Mouse (Mus musculus) gastrocnemius, postnatal 25 days (tissue): ENCODE results near the gene Gpr61. TPM values are rescaled to one million over a fixed set of nuclear protein-coding genes. Genes with fewer than 3 reads are reported as not detected.

Experiments
- DNase-seq: peaks from one replicate; pipeline ENCODE4 v3.0.0; 2022
- total RNA-seq, 2 experiments: library from RNA; stranded (reverse); gene quantifications; 1 replicate in 1 of 2; 2 replicates in 1 of 2; pipeline ENCODE4 v1.2.3; 2021

Gene Gpr61
- total RNA-seq, 2 experiments from 2014 or later, result not detected

DNA sequence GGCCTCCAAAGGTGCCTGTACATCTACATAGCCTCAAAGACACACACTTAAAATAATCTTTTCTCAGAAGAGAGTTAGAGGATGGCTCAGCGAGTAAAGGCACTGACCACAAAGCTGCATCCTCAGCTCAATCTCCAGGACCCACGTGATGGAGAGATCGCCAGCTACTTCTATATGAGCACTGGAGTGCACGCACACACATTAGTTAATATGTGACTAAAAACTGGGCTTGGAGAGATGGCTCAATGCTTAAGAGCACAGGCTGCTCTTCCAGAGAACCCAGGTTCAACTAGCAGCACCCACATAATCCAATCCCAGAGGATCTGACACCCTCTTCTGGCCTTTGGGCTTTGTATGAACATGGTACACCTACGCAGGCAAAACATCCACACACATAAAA lies 23.5 kb downstream of the Gpr61 start:
- DNase-seq, result no peak

GRCm38 (mm10) chr3:108129804-108130203 lies 24.9 kb downstream of the Gpr61 start:
- no peak for DNase-seq

DNA sequence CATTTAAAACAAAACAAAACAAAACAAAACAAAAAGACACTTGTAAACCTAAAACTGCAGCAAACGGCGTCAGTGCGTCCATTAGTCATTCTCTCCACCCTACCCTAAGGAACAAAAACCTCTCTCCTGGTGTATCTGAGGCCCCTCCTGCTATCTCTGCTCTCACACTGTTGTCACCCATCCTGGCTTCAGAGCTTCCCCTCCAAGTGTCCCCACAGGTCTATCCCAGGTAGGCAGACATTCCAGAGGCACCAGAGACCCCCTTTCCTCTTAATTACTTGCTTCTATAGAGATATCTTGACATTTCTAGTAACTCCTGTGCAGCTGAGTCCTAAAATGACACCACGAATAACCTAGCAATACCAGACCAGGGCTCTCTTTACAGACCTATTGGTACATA lies 25.3 kb downstream of the Gpr61 start:
- no peak for DNase-seq

- no peak for DNase-seq
Observed at GRCm38 (mm10) chr3:108128520-108128919, 26.2 kb downstream of the Gpr61 start.

- no peak for DNase-seq
Observed at GRCm38 (mm10) chr3:108126327-108126726, 28.4 kb downstream of the Gpr61 start.

- DNase-seq, result no peak
Observed at GRCm38 (mm10) chr3:108124131-108124530, 30.6 kb downstream of the Gpr61 start.

DNA sequence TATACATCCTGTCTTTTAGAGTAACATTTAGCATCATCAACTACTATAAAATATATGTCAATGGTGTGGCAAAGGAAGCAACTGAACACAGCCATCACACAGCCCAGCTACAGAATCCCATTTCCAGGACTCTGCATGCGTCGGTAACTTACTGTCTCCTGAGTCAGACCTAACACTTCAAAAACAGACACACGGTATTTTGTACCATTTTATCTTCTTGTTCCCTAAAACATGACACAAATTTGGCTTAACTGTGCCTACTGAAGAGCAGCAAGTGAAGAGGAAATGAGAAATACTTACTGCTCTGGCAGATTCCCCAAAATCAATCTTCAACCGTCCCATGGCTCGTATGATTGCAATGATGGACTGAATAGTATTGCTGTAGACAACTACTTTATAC lies 31.4 kb downstream of the Gpr61 start:
- no peak for DNase-seq

DNA sequence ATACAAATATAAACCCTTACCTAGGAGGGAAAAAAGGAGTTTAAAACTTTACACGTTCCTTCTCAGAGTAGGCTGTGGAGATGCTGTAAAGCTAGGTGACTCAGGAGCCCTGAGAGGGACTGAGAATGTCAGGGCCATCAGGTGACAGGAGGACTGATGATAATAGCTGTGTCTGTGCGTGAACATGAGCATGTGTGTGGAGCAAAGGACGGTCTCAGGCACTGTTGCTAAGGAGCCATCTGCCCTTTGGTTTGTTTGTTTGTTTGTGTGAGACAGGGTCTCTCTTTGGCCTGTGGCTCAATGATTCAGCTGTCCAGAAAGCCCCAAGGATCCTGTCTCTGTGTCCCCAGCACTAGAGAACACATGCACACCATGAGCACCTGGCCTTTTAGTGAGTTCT lies 33.6 kb downstream of the Gpr61 start:
- DNase-seq, result no peak

- no peak for DNase-seq
Observed at GRCm38 (mm10) chr3:108117465-108117864, 37.2 kb downstream of the Gpr61 start.

DNA sequence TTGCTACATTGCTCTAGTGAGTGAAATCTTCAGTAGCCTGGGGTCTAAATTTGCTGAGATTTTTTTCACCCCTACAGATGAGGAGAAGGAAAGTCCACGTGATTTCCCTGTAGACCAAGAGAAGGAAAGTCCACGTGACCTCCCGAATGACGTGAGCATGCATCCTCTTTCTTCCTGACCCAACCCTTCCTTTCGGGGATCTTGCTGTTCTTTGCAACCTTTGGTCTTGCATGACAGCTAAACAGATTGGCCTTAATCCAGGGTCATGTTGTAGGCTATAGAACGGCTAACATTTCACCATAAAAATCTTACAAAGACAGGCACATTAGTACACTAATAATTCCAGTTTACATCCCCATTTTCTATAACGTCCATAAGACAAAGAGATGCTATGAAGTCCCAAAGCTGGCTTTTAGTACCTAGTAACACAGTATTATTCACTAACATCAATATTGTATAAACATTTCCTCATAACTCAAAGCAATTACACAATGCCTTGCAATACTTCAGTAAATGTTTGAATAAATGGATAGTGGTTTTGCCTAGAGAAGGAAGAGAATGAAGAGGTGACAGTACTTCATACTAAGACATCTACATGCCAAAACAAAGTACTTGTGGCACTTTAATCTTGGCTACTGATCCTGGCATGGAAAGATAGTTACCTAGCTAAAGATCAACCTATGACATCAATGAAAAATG lies 40.9 kb downstream of the Gpr61 start:
- no peak for DNase-seq

DNA sequence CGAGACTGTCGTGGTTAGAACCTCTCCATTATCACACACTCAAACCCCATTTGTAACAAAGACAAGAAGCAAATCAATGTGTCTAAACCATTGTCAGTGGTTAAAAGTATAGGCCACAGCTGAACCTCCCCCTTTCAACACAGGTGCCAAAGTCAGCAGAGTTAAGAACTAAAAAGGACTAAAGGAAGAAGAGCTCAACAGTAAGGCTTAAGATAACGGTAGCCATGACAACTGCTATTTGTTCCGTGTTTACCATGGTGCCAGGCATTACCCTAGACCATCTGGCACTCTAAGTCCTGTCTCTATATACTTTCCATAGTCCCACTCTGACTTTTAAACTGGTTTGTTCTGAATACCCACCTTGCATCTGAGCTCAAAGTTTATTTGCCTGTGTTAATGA lies 42.0 kb downstream of the Gpr61 start:
- no peak for DNase-seq

DNA sequence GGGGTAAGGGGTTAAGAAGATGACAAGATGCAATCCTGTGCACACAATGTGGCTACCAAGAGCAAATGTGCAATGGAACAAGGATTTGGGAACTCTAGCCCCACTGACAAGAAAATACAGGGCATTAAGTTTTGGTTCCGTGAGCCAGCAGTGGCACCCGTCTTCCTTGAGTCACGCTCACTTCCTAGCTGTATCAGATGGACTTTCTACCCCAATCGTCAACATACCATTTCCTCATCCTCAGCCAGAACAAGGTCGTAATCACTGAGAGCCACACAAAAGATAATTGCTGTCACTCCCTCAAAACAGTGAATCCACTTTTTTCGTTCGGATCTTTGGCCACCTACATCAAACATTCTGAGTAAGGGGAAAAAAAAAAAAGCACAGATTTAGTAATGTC lies 42.4 kb downstream of the Gpr61 start:
- DNase-seq, result no peak

DNA sequence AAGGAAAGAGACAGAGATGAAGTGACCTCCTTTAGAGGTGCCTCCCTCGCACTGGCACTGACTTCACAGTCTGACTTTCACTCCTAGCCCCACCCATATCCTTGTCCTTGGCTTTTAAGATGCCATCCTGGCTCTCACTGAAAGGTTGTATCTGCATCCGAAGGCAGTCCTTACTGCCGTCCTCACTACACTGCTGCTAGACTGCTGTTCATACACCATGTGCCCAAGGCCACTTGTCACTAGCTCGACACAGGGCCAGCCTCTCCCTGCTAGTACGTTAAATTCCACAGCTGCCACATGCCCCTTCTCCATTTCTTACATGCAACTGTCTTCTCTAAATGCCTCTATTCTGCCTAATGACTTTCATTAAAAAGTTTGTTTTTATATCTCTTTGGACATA lies 43.4 kb downstream of the Gpr61 start:
- DNase-seq, result no peak

GRCm38 (mm10) chr3:108105281-108105680 lies 49.4 kb downstream of the Gpr61 start:
- DNase-seq, result no peak

DNA sequence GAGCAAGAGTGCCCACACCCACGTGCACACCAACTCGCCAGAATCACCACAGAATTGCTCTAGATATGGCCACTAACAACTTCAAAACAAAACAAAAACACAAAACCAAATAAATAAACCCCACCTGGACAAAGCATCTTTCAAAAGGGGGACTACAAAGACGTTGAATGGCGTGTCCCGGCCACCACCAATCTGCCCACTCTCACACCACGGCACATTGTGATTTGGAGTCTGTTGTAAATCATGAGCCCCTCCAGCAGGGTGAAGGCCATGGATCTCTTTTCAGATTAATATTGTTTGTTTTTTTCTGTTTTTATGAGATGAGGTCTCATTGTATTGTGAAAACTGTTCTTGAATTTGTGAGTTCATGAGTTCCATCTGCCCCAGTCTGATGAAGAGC lies 52.6 kb downstream of the Gpr61 start:
- no peak for DNase-seq

DNA sequence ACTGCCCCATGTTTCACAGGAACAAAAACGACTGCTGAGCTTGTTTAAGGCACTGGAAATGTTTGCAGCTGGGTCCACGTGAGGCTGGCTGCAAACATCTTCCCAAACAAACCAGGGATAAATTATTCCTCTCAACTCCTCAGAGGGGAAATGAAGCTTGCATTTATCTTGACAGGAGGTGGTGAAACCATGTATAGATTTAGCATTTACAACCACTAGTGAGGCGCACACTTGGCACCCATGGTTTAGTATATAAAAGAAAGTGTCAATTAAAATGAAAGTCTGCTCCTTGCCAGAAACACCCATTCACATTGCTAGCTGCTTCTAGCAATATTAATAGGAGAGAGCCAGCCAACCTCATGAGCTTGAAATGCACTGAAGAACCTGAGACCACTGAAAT lies 53.1 kb downstream of the Gpr61 start:
- no peak for DNase-seq

Other genes with a start within 250 kb of the Gpr61 start
- 10 to 100 TPM; 14.2 to 15.0 TPM for gene Gstm7, start 223.1 kb downstream of the Gpr61 start, total RNA-seq
- under 1 TPM; 0.38 to 1.00 TPM for gene Gstm6, start 211.1 kb downstream of the Gpr61 start, total RNA-seq
- not detected for gene Gstm3, start 185.6 kb downstream of the Gpr61 start, total RNA-seq
- gene Gstm2, start 168.4 kb downstream of the Gpr61 start, total RNA-seq, result 100 to 1,000 TPM in 1 of 2 experiments, 10 to 100 TPM in 1; 77.6 to 100 TPM
- 100 to 1,000 TPM; 153 to 158 TPM for gene Gstm1, start 136.9 kb downstream of the Gpr61 start, total RNA-seq
- 10 to 100 TPM; 11.8 to 12.1 TPM for gene Gstm4, start 110.0 kb downstream of the Gpr61 start, total RNA-seq
- 1 to 10 TPM; 3.5 to 5.5 TPM for gene Ampd2, start 68.2 kb downstream of the Gpr61 start, total RNA-seq
- gene Gnat2, start 62.1 kb downstream of the Gpr61 start, total RNA-seq, result under 1 TPM in 1 of 2 experiments, not detected in 1; 0.15 TPM
- 10 to 100 TPM; 11.4 to 11.7 TPM for gene Gnai3, start 8.7 kb downstream of the Gpr61 start, total RNA-seq
- 10 to 100 TPM; 21.3 to 23.3 TPM for gene Amigo1, start 31.5 kb upstream of the Gpr61 start, total RNA-seq
- 1 to 10 TPM; 2.7 TPM for gene Cyb561d1, start 46.3 kb upstream of the Gpr61 start, total RNA-seq
- 1 to 10 TPM; 6.1 to 6.5 TPM for gene Atxn7l2, start 56.1 kb upstream of the Gpr61 start, total RNA-seq
- 100 to 1,000 TPM; 596 to 597 TPM for gene Sypl2, start 71.8 kb upstream of the Gpr61 start, total RNA-seq
- gene Psma5, start 102.0 kb upstream of the Gpr61 start, total RNA-seq, result 10 to 100 TPM; 48.6 to 50.5 TPM
- gene Sort1, start 129.2 kb upstream of the Gpr61 start, total RNA-seq, result 10 to 100 TPM; 34.0 to 48.3 TPM
- not detected for gene Mybphl, start 210.0 kb upstream of the Gpr61 start, total RNA-seq
- gene Psrc1, start 229.0 kb upstream of the Gpr61 start, total RNA-seq, result under 1 TPM in 1 of 2 experiments, not detected in 1; 0.32 TPM